Mouse (Mus musculus) embryonic facial prominence, embryonic 10.5 days (tissue): Measurements from ENCODE around the gene App. TPM values are rescaled to one million over a fixed set of nuclear protein-coding genes. Genes with fewer than 3 reads are reported as not detected.

Experiments
- DNase-seq: peaks from one replicate; pipeline ENCODE4 v3.0.0-alpha.2; 2017; ENCODE audit warnings: low spot score
- H3K27ac ChIP-seq: fragments of 300-500 bp; sonication (generic); replicated peaks from 2 replicates; pipeline ENCODE4 v1.5.1; 2016; ENCODE audit warnings: mild to moderate bottlenecking
- H3K27me3 ChIP-seq: fragments of 300-500 bp; sonication (generic); replicated peaks from 2 replicates; pipeline ENCODE4 v1.6.1; 2016; ENCODE audit warnings: low read depth, mild to moderate bottlenecking; ENCODE audit not compliant: poor library complexity, severe bottlenecking
- H3K36me3 ChIP-seq: fragments of 300-500 bp; sonication (generic); replicated peaks from 2 replicates; pipeline ENCODE4 v1.6.1; 2016; ENCODE audit warnings: mild to moderate bottlenecking, moderate library complexity
- H3K4me1 ChIP-seq: fragments of 300-500 bp; sonication (generic); 2 replicates; pipeline ENCODE4 v1.6.1; 2016
- H3K4me3 ChIP-seq: fragments of 300-500 bp; sonication (generic); 2 replicates; pipeline ENCODE4 v1.5.1; 2016; ENCODE audit warnings: mild to moderate bottlenecking, moderate library complexity
- H3K9me3 ChIP-seq: fragments of 300-500 bp; sonication (generic); 2 replicates; pipeline ENCODE4 v1.6.1; 2016; ENCODE audit warnings: mild to moderate bottlenecking
- WGBS: fragments of 180-500 bp; shearing (Covaris S2); methylation state at CpG from one replicate; pipeline ENCODE4 v1.1.7; 2016; 5-methylcytosine and 5-hydroxymethylcytosine counted together
- polyA plus RNA-seq: library from polyadenylated mRNA; unstranded; fragments of >200 nt; fragmentation: Nextera tagmentation; extraction: Ambion mirVana; gene quantifications from 2 replicates; pipeline ENCODE4 v1.2.1, GENCODE M21; 2016

App gene
- polyA plus RNA-seq, 1 experiment from 2014 or later, result 116 TPM

DNA sequence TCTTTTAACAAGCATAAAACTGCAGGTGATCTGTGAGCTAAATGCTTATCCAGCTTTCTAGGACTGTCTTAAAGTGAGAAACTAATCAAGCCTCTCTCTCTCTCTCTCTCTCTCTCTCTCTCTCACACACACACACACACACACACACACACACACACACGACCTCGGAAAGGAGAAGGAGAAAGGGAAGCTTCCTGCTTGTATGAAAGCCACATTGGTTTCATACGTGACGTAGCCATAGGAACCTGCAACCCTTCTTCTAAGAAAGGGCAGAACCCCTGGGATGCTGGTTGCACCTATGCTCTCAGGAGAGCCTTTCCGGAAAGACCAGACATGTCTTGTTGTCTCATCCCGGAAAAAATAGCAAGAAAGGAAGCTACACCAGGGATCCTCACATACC, 108.8 kb downstream of the App start:
- 85% methylated on average over 5 of the region's 6 CpGs for WGBS
- H3K9me3 ChIP-seq, result peaks cover 9% of the 10 kb centered on the region
- no peaks in the 10 kb centered on the region for H3K27me3 ChIP-seq
- peaks cover 47% of the 10 kb centered on the region for H3K36me3 ChIP-seq
- H3K27ac ChIP-seq, result no peak overlapping the region
- no peak for DNase-seq
- H3K4me1 ChIP-seq, result no peaks in the 10 kb centered on the region
- H3K4me3 ChIP-seq, result no peak overlapping the region

DNA sequence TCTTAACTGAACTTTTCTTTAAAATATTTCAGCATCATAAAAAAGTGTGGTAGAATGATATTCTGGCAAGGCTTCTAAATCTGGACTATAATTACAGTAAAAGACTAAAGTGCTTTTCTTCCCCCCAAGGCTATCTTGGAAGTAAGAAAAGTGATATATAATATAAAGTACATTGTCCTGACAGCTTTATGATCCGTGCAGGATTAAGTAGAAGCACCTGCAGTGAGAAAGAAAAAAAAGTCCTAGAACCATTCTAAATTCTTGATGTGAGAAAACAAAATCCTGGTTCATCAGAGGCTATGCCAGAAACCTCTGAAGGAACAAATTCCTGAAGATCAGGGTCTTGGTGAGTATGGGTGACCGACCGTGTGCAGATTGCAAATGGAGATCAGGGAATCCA, 110.8 kb downstream of the App start:
- Histone ChIP-seq H3K27ac (no peak overlapping the region), H3K9me3 (peaks cover 9% of the 10 kb centered on the region), H3K36me3 (peaks cover 41% of the 10 kb centered on the region), H3K4me1 (peaks cover 5% of the 10 kb centered on the region; the same call in 1 of the 2 replicates), H3K27me3 (no peaks in the 10 kb centered on the region), H3K4me3 (no peak overlapping the region)
- 91% methylated on average over 3 of the region's 3 CpGs for WGBS
- DNase-seq, result no peak

DNA sequence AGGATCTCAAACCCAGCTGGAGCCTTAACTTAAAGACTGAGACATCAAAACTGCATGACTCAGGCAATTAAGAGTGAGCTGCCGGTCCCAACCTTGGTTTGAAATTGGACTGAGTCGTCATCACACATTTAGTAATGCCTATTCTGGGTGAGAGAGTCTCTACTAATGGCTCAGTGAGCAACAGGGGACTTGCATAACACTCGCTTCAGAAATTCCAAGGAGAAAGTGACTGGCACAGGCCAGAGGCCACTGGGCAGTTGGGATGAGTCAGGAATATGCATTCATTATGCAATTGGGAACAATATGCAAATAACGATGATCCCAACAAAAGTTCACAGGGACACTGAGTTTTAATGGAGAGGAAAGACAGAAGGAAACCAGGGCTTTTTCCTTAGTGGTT, 111.8 kb downstream of the App start:
- Histone ChIP-seq H3K27ac (no peak overlapping the region), H3K9me3 (peaks cover 9% of the 10 kb centered on the region), H3K4me3 (no peak overlapping the region), H3K4me1 (peaks cover 5% of the 10 kb centered on the region; the same call in 1 of the 2 replicates), H3K27me3 (no peaks in the 10 kb centered on the region), H3K36me3 (peaks cover 43% of the 10 kb centered on the region)
- no peak for DNase-seq
- WGBS, result 93% methylated on average over 4 of the region's 4 CpGs

DNA sequence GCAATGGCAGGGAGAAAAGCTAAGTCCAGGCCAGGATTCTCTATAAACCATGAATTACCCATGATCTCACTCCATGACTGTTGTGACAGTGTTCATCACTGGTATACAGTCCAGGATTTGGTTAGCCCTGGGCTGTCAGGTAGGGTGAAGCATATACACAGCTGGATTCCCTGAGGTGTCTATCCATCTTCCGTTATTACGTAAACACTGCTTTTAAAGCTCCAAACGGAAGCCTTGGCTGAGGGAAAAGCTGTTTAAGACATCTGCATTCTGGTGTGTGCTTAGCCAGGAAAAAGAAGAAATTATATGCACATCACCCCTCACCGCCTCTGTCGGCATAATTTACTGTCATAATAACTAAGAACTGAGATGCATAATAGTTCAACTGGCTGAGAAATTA, 115.4 kb downstream of the App start:
- H3K36me3 ChIP-seq, result peaks cover 63% of the 10 kb centered on the region
- H3K27ac ChIP-seq, result no peak overlapping the region
- peaks cover 5% of the 10 kb centered on the region; the same call in 1 of the 2 replicates for H3K4me1 ChIP-seq
- peaks cover 9% of the 10 kb centered on the region for H3K9me3 ChIP-seq
- no peak overlapping the region for H3K4me3 ChIP-seq
- H3K27me3 ChIP-seq, result no peaks in the 10 kb centered on the region
- WGBS, result 88% methylated on average over 5 of the region's 5 CpGs
- no peak for DNase-seq

DNA sequence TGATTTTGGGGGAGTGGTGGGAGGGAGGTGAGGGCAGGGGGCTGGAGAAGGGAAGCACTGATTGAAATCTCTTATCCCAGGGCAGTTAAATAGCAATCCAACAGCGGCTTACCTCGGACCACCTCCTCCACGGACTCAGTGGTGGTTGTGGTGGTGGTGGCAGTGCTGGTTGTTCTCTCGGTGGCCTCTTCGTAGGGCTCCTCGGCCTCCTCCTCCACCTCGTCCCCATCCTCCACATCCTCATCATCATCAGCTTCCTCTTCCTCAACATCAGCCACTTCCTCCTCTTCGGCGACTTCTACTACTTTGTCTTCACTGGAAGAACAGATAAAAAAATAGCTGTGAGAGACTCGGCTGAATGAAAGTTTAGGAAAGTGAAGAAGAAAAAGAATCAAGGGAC, 117.4 kb downstream of the App start:
- DNase-seq, result no peak
- 89% methylated on average over 10 of the region's 10 CpGs for WGBS
- Histone ChIP-seq H3K27me3 (no peaks in the 10 kb centered on the region), H3K27ac (no peak overlapping the region), H3K4me3 (no peak overlapping the region), H3K9me3 (peaks cover 2% of the 10 kb centered on the region; the same call in 1 of the 2 replicates), H3K36me3 (peaks cover 58% of the 10 kb centered on the region), H3K4me1 (peaks cover 5% of the 10 kb centered on the region; the same call in 1 of the 2 replicates)

DNA sequence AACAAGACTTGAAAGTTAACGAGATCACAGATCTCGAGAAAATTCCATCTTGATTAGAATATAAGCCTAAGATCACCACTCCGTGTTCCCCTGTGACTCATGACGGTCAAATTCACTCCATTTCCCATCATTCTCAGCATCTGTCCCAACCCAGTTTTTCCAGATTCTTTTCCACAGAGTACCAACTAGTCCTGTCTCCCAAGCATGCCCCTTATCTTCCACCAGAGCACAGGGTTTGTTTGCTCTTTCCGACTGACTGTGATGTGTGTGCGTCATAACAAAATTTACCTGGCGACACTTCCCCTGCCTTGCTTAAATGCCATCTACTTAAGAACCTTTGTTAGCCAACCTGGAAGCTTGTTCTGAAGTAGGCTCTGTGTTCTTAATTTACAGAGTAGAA, 119.6 kb downstream of the App start:
- DNase-seq, result no peak
- Histone ChIP-seq H3K36me3 (peaks cover 49% of the 10 kb centered on the region), H3K27ac (no peak overlapping the region), H3K27me3 (no peaks in the 10 kb centered on the region), H3K9me3 (no peaks in the 10 kb centered on the region), H3K4me3 (no peak overlapping the region), H3K4me1 (peaks cover 2% of the 10 kb centered on the region; the same call in 1 of the 2 replicates)
- WGBS, result 90% methylated on average over 7 of the region's 7 CpGs

DNA sequence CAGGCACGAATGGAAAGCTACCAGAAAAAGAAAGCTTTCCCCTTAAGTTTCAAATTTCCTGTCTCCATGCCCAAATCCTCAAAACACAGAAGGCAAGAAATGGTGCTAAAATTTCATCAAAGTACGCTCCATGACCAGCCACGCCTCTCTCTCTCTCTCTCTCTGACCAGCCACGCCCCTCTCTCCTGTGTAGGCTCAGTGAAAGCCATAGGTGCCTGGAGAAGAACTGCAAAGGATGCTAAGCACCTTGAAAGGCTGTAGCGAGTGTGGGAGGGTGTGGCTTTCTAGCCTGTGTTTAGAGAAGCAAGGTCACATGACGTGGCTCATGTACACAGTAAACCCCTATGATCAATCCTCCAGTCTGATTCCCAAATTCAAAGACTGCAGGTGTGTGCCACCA, 126.3 kb downstream of the App start:
- Histone ChIP-seq H3K9me3 (no peaks in the 10 kb centered on the region), H3K27ac (no peak overlapping the region), H3K36me3 (peaks cover 24% of the 10 kb centered on the region), H3K4me1 (peaks cover 4% of the 10 kb centered on the region), H3K27me3 (no peaks in the 10 kb centered on the region), H3K4me3 (no peak overlapping the region)
- 71% methylated on average over 6 of the region's 6 CpGs for WGBS
- DNase-seq, result no peak

- peak overlapping the region; percentile 44 for H3K27ac ChIP-seq
- H3K36me3 ChIP-seq, result peaks cover 46% of the 10 kb centered on the region
- no peaks in the 10 kb centered on the region for H3K9me3 ChIP-seq
- DNase-seq, result peak; percentile 17
- peaks cover 22% of the 10 kb centered on the region for H3K4me1 ChIP-seq
- no peak overlapping the region for H3K4me3 ChIP-seq
- WGBS, result 30% methylated on average over 3 of the region's 3 CpGs
- no peaks in the 10 kb centered on the region for H3K27me3 ChIP-seq
These were observed 132.2 kb downstream of the App start for GRCm38 (mm10) chr16:85041153-85041959.

DNA sequence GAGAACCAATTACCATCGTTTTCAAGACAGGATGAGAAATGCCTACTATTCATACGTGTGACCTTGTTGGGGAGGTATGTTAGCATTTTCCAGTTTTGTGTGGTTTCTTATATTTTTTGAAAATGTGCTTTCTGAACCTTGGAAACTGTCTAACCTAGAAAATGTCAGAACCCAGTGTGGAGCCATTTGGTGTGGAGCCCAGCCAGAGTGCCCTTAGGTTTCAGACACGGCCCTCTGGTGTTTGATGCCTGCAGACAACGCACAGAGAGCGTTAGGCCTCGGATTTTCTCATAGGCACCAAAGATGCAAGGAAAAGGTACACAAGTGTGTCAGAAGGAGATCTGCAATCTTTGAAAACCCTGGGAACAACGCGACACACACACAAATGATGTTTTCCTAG, 134.8 kb downstream of the App start:
- no peaks in the 10 kb centered on the region for H3K9me3 ChIP-seq
- no peak for DNase-seq
- no peak overlapping the region for H3K4me3 ChIP-seq
- H3K27me3 ChIP-seq, result no peaks in the 10 kb centered on the region
- 94% methylated on average over 8 of the region's 8 CpGs for WGBS
- H3K27ac ChIP-seq, result no peak overlapping the region
- H3K4me1 ChIP-seq, result peaks cover 22% of the 10 kb centered on the region
- peaks cover 47% of the 10 kb centered on the region for H3K36me3 ChIP-seq

- 85% methylated on average over 10 of the region's 10 CpGs for WGBS
- Histone ChIP-seq H3K27me3 (no peaks in the 10 kb centered on the region), H3K4me3 (no peak overlapping the region), H3K4me1 (peaks cover 22% of the 10 kb centered on the region), H3K9me3 (no peaks in the 10 kb centered on the region), H3K36me3 (peaks cover 44% of the 10 kb centered on the region), H3K27ac (no peak overlapping the region)
- DNase-seq, result no peak
These were observed 135.5 kb downstream of the App start for GRCm38 (mm10) chr16:85037969-85038644.

- Histone ChIP-seq H3K9me3 (no peaks in the 10 kb centered on the region), H3K27ac (no peak overlapping the region), H3K4me1 (peaks cover 3% of the 10 kb centered on the region), H3K36me3 (peaks cover 55% of the 10 kb centered on the region), H3K27me3 (no peaks in the 10 kb centered on the region), H3K4me3 (no peak overlapping the region)
- no peak for DNase-seq
- 90% methylated on average over 5 of the region's 5 CpGs for WGBS
These were observed 137.8 kb downstream of the App start for GRCm38 (mm10) chr16:85035815-85036214.

DNA sequence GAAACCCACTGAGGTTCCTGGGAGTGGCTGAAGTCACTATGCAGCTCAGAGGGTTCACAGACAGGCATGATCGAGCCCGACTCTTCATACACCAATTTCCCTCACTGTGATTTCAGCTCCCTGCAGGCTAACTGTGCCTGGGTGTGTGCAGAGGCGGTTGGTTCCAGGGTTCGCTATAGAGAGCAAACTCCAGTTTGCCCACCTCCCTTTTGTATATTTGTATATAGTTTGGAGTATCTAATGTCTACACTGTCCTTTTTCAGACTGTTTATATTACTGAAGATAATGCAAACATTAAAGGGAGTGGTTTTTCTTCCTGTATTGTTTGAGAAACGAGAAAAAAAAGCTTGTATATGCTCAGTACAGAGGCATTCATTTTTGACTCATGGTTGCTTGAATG, 139.8 kb downstream of the App start:
- H3K9me3 ChIP-seq, result no peaks in the 10 kb centered on the region
- peaks cover 76% of the 10 kb centered on the region for H3K36me3 ChIP-seq

DNA sequence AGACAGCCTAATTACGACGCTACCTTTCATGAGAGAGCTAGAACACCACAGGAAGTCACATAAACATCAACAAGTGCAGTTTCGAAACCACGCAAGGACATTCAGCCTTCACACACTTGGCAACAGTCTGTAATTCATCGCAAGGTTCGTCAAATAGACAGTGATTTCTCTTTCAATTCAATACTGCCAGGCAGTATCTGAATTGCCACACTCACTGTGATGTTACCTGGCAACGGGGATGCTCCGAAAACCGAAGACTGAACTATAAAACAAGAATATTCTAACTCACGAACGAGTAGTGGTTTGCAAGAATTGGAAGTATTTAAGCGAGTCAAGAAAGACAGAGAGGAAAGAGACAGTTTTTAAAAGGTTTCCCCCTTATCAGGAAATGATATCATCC, 142.8 kb downstream of the App start:
- H3K36me3 ChIP-seq, result peaks cover 78% of the 10 kb centered on the region
- no peak overlapping the region for H3K27ac ChIP-seq
- H3K27me3 ChIP-seq, result no peaks in the 10 kb centered on the region
- no peak for DNase-seq
- no peak overlapping the region for H3K4me3 ChIP-seq
- 94% methylated on average over 12 of the region's 12 CpGs for WGBS
- no peaks in the 10 kb centered on the region for H3K4me1 ChIP-seq
- no peaks in the 10 kb centered on the region for H3K9me3 ChIP-seq

More for the DNA sequence above, 139.8 kb downstream of the App start:
- WGBS, result 91% methylated on average over 5 of the region's 5 CpGs
- Histone ChIP-seq H3K27me3 (no peaks in the 10 kb centered on the region), H3K4me3 (no peak overlapping the region), H3K27ac (no peak overlapping the region), H3K4me1 (no peaks in the 10 kb centered on the region)
- DNase-seq, result no peak
